Mouse (Mus musculus): ENCODE data around the gene Adamtsl3. TPM values are rescaled to one million over a fixed set of nuclear protein-coding genes. Genes with fewer than 3 reads are reported as not detected.

The Adamtsl3 gene
- polyA plus RNA-seq, 1 experiment from 2014 or later = 1.4 TPM

DNA sequence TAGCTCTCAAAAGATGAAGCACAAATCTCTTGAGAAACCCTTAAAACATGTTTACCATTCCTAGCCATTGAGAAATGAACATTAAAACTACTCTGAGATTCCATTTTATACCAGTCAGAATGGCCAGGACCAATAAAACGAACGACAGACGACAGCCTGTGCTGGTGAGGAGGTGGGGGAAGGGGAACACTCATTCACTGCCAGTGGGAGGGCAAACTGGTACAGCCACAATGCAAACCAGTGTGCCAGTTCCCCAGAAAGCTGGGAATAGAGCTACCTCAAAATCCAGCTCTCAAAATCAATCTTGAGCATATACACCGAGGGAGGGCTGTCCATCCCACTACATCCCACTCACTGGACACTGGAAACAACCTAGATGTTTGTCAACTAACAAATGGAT, 8.3 kb upstream of the Adamtsl3 start:
- DNase-seq (ENCODE audit: low spot score) (no peak), ATAC-seq (ENCODE audit: insufficient number of reproducible peaks, low FRiP score, low TSS enrichment, low read depth) (no peak)
- H3K9me3 ChIP-seq (ENCODE audit: control insufficient read depth, low read length) = no peaks in the 10 kb centered on the region
- H3K27ac ChIP-seq (replicated peaks; ENCODE audit: low read depth, low read length) = no peak overlapping the region
- H3K4me2 ChIP-seq (ENCODE audit: low read depth, severe bottlenecking) = no peak overlapping the region
- H3K9ac ChIP-seq (ENCODE audit: low read length) = no peak overlapping the region
- 35% methylated on average over 4 of the region's 4 CpGs for WGBS
- no peaks in the 10 kb centered on the region for H3K27me3 ChIP-seq (ENCODE audit: control insufficient read depth, insufficient read depth, low read length)
- no peaks in the 10 kb centered on the region for H3K36me3 ChIP-seq (ENCODE audit: control insufficient read depth, insufficient read depth, low read length)
- no peaks in the 10 kb centered on the region for H3K4me1 ChIP-seq (ENCODE audit: control insufficient read depth, insufficient read depth, low read length)
- no peak overlapping the region for H3K4me3 ChIP-seq (ENCODE audit: low read depth, low read length)

DNA sequence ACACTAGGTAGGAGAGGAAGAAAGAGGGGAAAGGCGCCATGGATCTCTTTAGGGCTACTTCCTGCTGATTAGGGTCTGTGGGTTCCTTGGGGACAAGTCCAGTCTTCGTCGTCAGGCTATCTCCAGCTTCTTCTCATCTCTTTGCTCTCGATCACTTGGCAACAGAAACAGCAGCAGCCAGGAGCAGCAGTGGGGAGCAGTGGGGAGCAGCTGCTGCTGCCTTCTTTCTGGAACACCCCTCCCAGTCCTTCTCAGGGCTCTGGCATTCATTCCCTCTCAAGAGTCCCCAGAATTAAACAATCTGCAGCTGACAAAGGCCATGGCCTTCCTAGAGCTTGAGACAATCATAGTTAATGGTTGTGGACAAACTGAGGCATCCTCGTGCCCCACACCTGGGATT, 7.6 kb upstream of the Adamtsl3 start:
- no peak overlapping the region for H3K9ac ChIP-seq (ENCODE audit: low read length)
- H3K27me3 ChIP-seq (ENCODE audit: control insufficient read depth, insufficient read depth, low read length) = no peaks in the 10 kb centered on the region
- no peak overlapping the region for H3K27ac ChIP-seq (replicated peaks; ENCODE audit: low read depth, low read length)
- H3K9me3 ChIP-seq (ENCODE audit: control insufficient read depth, low read length) = no peaks in the 10 kb centered on the region
- DNase-seq (ENCODE audit: low spot score) (no peak), ATAC-seq (ENCODE audit: insufficient number of reproducible peaks, low FRiP score, low TSS enrichment, low read depth) (no peak)
- H3K4me3 ChIP-seq (ENCODE audit: low read depth, low read length) = no peak overlapping the region
- H3K36me3 ChIP-seq (ENCODE audit: control insufficient read depth, insufficient read depth, low read length) = no peaks in the 10 kb centered on the region
- no peak overlapping the region for H3K4me2 ChIP-seq (ENCODE audit: low read depth, severe bottlenecking)
- no peaks in the 10 kb centered on the region for H3K4me1 ChIP-seq (ENCODE audit: control insufficient read depth, insufficient read depth, low read length)
- WGBS = 72% methylated on average over 5 of the region's 5 CpGs

DNA sequence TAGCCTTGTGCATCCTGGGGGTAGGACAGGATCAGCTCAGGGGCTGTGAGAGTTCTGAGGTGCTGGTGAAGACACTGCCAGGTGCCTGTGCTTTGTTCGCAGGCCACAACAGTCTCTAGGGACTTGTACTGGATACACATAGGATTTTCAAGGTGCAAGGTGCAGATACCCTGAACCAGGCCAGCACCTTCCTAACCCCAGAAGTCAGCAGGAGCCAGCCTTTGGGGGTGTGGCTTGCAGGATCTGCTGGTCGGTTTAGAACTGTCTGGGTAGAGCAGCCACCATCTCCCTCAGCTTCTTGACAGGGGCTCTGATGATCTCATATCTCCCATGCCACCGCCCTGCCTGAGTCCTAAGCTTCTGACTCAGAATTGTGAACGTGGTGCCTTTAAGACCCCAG, 5.7 kb upstream of the Adamtsl3 start:
- no peaks in the 10 kb centered on the region for H3K36me3 ChIP-seq (ENCODE audit: control insufficient read depth, insufficient read depth, low read length)
- H3K4me3 ChIP-seq (ENCODE audit: low read depth, low read length) = no peak overlapping the region
- no peak overlapping the region for H3K9ac ChIP-seq (ENCODE audit: low read length)
- H3K9me3 ChIP-seq (ENCODE audit: control insufficient read depth, low read length) = no peaks in the 10 kb centered on the region
- H3K4me2 ChIP-seq (ENCODE audit: low read depth, severe bottlenecking) = no peak overlapping the region
- WGBS = 67% methylated on average over 4 of the region's 4 CpGs
- H3K27me3 ChIP-seq (ENCODE audit: control insufficient read depth, insufficient read depth, low read length) = peaks cover 9% of the 10 kb centered on the region
- H3K27ac ChIP-seq (replicated peaks; ENCODE audit: low read depth, low read length) = no peak overlapping the region
- ATAC-seq (ENCODE audit: insufficient number of reproducible peaks, low FRiP score, low TSS enrichment, low read depth) = no peak
- no peak for DNase-seq (ENCODE audit: low spot score)
- no peaks in the 10 kb centered on the region for H3K4me1 ChIP-seq (ENCODE audit: control insufficient read depth, insufficient read depth, low read length)

- Histone ChIP-seq H3K27ac (replicated peaks; ENCODE audit: low read depth, low read length) (no peak overlapping the region), H3K4me1 (ENCODE audit: control insufficient read depth, insufficient read depth, low read length) (no peaks in the 10 kb centered on the region), H3K36me3 (ENCODE audit: control insufficient read depth, insufficient read depth, low read length) (no peaks in the 10 kb centered on the region), H3K9ac (ENCODE audit: low read length) (no peak overlapping the region), H3K9me3 (ENCODE audit: control insufficient read depth, low read length) (no peaks in the 10 kb centered on the region), H3K4me2 (ENCODE audit: low read depth, severe bottlenecking) (no peak overlapping the region), H3K4me3 (ENCODE audit: low read depth, low read length) (no peak overlapping the region), H3K27me3 (ENCODE audit: control insufficient read depth, insufficient read depth, low read length) (peaks cover 19% of the 10 kb centered on the region)
- no peak for ATAC-seq (ENCODE audit: insufficient number of reproducible peaks, low FRiP score, low TSS enrichment, low read depth)
- 66% methylated on average over 6 of the region's 6 CpGs for WGBS
- no peak for DNase-seq (ENCODE audit: low spot score)
These were observed 4.6 kb upstream of the Adamtsl3 start for GRCm38 (mm10) chr7:82330860-82331259.

DNA sequence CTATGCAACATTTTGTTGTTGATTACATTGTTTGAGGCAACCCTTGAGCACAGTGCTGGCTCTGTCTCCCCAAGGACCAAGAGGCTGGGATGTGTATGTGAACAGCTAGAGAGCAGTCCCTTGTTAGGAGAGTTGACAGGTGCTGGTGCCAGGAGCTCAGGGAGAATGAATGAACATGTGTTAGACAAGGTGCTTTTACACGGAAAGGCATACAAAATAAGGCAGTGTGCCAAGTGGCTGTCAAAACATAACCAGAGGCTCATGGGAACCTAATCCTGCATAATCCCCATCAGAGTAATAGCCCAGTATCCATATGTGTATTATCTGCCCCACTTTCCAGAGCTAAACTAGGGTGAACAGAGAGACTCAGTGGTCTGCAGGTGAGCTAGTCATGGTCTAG, 1.5 kb upstream of the Adamtsl3 start:
- ATAC-seq (ENCODE audit: insufficient number of reproducible peaks, low FRiP score, low TSS enrichment, low read depth) (no peak), DNase-seq (ENCODE audit: low spot score) (no peak)
- Histone ChIP-seq H3K9me3 (ENCODE audit: control insufficient read depth, low read length) (no peaks in the 10 kb centered on the region), H3K4me3 (ENCODE audit: low read depth, low read length) (no peak overlapping the region), H3K9ac (ENCODE audit: low read length) (no peak overlapping the region), H3K4me1 (ENCODE audit: control insufficient read depth, insufficient read depth, low read length) (0 out of 2 replicates have a peak, but pooled peaks cover 3% of the 10 kb centered on the region), H3K4me2 (ENCODE audit: low read depth, severe bottlenecking) (no peak overlapping the region), H3K36me3 (ENCODE audit: control insufficient read depth, insufficient read depth, low read length) (no peaks in the 10 kb centered on the region), H3K27ac (replicated peaks; ENCODE audit: low read depth, low read length) (no peak overlapping the region), H3K27me3 (ENCODE audit: control insufficient read depth, insufficient read depth, low read length) (peaks cover 34% of the 10 kb centered on the region)
- 68% methylated on average over 1 of the region's 1 CpGs for WGBS

- Histone ChIP-seq H3K9me3 (ENCODE audit: control insufficient read depth, low read length) (no peaks in the 10 kb centered on the region), H3K36me3 (ENCODE audit: control insufficient read depth, insufficient read depth, low read length) (no peaks in the 10 kb centered on the region), H3K4me3 (ENCODE audit: low read depth, low read length) (peak overlapping the region; percentile 41), H3K27me3 (ENCODE audit: control insufficient read depth, insufficient read depth, low read length) (peaks cover 34% of the 10 kb centered on the region), H3K27ac (replicated peaks; ENCODE audit: low read depth, low read length) (no peak overlapping the region), H3K4me2 (ENCODE audit: low read depth, severe bottlenecking) (peak overlapping the region; percentile 78), H3K9ac (ENCODE audit: low read length) (peak overlapping the region; percentile 54), H3K4me1 (ENCODE audit: control insufficient read depth, insufficient read depth, low read length) (peaks cover 4% of the 10 kb centered on the region)
- DNase-seq (ENCODE audit: low spot score) (peak; percentile 76), ATAC-seq (ENCODE audit: insufficient number of reproducible peaks, low FRiP score, low TSS enrichment, low read depth) (0 out of 2 replicates have a peak, but pooled peaks have one; percentile 52)
- WGBS = under 1% methylated on average over 33 of the region's 34 CpGs
These were observed 638 bp downstream of the Adamtsl3 start for GRCm38 (mm10) chr7:82336132-82336531.

DNA sequence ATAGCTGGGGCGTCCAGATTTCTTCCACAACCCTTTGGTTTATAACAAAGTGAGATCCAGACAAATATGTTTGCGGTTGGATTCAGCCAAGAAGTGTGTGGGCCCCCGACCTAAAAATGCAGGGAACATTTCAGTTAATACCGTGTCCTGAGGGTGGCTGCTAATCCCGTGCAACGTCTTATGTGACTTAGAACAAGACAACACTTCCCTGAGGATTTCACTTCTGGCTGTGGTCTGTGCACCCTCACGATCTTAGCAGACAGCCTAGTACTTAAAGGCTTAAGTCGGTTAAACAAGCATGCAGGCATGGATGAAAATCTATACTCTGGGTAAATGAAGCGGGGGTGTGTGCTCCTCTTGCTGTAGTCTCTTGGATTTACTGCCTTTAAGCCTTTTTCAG, 2.6 kb downstream of the Adamtsl3 start:
- Histone ChIP-seq H3K27me3 (ENCODE audit: control insufficient read depth, insufficient read depth, low read length) (peaks cover 34% of the 10 kb centered on the region), H3K4me3 (ENCODE audit: low read depth, low read length) (no peak overlapping the region), H3K9me3 (ENCODE audit: control insufficient read depth, low read length) (no peaks in the 10 kb centered on the region), H3K9ac (ENCODE audit: low read length) (no peak overlapping the region), H3K36me3 (ENCODE audit: control insufficient read depth, insufficient read depth, low read length) (no peaks in the 10 kb centered on the region), H3K4me1 (ENCODE audit: control insufficient read depth, insufficient read depth, low read length) (peaks cover 11% of the 10 kb centered on the region), H3K27ac (replicated peaks; ENCODE audit: low read depth, low read length) (no peak overlapping the region), H3K4me2 (ENCODE audit: low read depth, severe bottlenecking) (no peak overlapping the region)
- 81% methylated on average over 9 of the region's 9 CpGs for WGBS
- ATAC-seq (ENCODE audit: insufficient number of reproducible peaks, low FRiP score, low TSS enrichment, low read depth) (no peak), DNase-seq (ENCODE audit: low spot score) (no peak)

- Histone ChIP-seq H3K36me3 (ENCODE audit: control insufficient read depth, insufficient read depth, low read length) (no peaks in the 10 kb centered on the region), H3K4me2 (ENCODE audit: low read depth, severe bottlenecking) (no peak overlapping the region), H3K27me3 (ENCODE audit: control insufficient read depth, insufficient read depth, low read length) (peaks cover 34% of the 10 kb centered on the region), H3K9ac (ENCODE audit: low read length) (no peak overlapping the region), H3K4me3 (ENCODE audit: low read depth, low read length) (no peak overlapping the region), H3K4me1 (ENCODE audit: control insufficient read depth, insufficient read depth, low read length) (peaks cover 11% of the 10 kb centered on the region), H3K9me3 (ENCODE audit: control insufficient read depth, low read length) (no peaks in the 10 kb centered on the region), H3K27ac (replicated peaks; ENCODE audit: low read depth, low read length) (no peak overlapping the region)
- WGBS = 75% methylated on average over 4 of the region's 4 CpGs
- DNase-seq (ENCODE audit: low spot score) (no peak), ATAC-seq (ENCODE audit: insufficient number of reproducible peaks, low FRiP score, low TSS enrichment, low read depth) (no peak)
These were observed 3.0 kb downstream of the Adamtsl3 start for GRCm38 (mm10) chr7:82338532-82338931.

- H3K9me3 ChIP-seq (ENCODE audit: control insufficient read depth, low read length) = no peaks in the 10 kb centered on the region
- DNase-seq (ENCODE audit: low spot score) (no peak), ATAC-seq (ENCODE audit: insufficient number of reproducible peaks, low FRiP score, low TSS enrichment, low read depth) (no peak)
- no peak overlapping the region for H3K9ac ChIP-seq (ENCODE audit: low read length)
- H3K4me3 ChIP-seq (ENCODE audit: low read depth, low read length) = no peak overlapping the region
- 49% methylated on average over 3 of the region's 3 CpGs for WGBS
- peaks cover 31% of the 10 kb centered on the region for H3K27me3 ChIP-seq (ENCODE audit: control insufficient read depth, insufficient read depth, low read length)
- no peak overlapping the region for H3K27ac ChIP-seq (replicated peaks; ENCODE audit: low read depth, low read length)
- H3K36me3 ChIP-seq (ENCODE audit: control insufficient read depth, insufficient read depth, low read length) = no peaks in the 10 kb centered on the region
- peaks cover 11% of the 10 kb centered on the region for H3K4me1 ChIP-seq (ENCODE audit: control insufficient read depth, insufficient read depth, low read length)
- no peak overlapping the region for H3K4me2 ChIP-seq (ENCODE audit: low read depth, severe bottlenecking)
These were observed 3.7 kb downstream of the Adamtsl3 start for GRCm38 (mm10) chr7:82339214-82339613.

All from limb, embryonic 11.5 days (tissue).